Mouse (Mus musculus) cerebellum, postnatal 36 days (tissue): ENCODE data around the gene Cmtm1.
A peak's percentile ranks its signal among the peaks of the same experiment; 100 is the strongest.
"Not testable (repeated sequence)": the region's sequence is repeated elsewhere in the genome, so short reads cannot be mapped to it uniquely, and the experiment has no call there.

Experiments
- DNase-seq, 2 experiments: peaks; one replicate each; pipeline ENCODE4 v3.0.0; 2021 to 2022; ENCODE audit warnings: mixed read lengths in 2 of 2

Cmtm1 gene

DNA sequence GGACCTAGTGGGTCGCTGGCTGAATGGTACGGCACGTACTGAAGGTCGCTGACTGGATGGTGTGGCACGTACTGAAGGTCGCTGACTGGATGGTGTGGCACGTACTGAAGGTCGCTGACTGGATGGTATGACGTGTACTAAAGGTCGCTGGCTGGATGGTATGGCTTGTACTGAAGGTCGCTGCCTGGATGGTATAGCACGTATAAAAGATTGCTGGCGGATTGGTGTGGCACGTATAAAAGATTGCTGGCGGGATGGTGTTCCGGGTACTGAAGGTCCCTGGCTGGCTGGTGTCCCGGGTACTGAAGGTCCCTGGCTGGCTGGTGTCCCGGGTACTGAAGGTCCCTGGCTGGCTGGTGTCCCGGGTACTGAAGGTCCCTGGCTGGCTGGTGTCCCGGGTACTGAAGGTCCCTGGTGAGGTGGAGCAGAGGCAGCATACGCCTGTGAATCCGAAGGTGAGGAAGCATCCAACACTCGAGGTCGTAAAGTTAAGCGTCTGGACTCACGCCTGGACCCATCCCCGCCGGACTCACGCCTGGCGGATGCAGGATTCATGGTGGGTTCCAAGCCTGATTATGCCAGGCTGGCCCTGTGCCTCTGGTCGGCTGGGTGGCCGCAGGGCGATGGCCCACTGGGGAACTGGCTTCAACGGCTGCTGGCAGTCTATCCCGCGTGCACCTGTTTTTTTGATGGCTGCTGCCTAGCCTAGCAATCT lies at the start of gene Cmtm1, which contains the start of gene Gm45711:
TSS of gene Cmtm1 (minus strand) at position 705 of the 715 bp plus-strand sequence.
TSS of gene Gm45711 (minus strand) at position 641 of the 715 bp plus-strand sequence.
- DNase-seq: peak; percentile 25 to 29

DNA sequence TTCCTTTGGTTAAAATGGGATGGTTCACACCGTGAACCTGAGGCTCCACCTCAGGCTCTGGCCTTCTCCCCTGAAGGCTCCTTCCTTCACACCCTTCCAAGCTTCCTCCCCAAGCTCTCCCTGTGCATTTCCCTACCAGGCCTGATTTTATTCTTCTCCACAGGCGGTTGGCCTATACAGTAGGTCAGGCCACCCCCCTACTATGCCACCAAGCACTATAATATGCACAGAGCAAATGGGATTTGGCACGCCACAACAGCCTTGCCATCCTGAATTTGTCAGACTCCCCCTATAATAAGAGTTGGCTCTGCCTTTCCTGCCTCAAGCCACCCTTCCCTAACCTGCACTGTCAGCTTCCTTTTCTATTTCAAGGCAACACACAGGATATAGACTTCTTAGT lies 48.7 kb upstream of the Cmtm1 start:
- DNase-seq: no peak

DNA sequence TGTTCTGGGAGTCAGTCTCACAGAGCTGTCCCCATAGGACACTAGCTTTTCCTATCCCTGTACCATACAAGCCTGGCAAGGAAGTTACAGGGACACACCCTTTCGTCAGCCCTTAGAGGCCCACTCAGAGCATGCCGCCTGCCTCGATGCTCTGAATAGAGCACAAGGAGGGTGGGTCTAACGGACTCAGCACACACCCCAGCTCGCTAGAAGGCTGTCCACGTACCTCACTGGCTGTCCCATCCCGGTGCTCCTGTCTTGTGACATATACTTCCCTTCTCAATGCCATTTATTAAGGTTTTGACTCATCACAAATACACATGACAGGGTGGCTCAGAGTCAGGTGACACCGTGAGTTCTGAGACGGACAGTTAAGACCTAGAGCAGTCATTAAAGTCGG lies 44.6 kb upstream of the Cmtm1 start:
- no peak for DNase-seq

DNA sequence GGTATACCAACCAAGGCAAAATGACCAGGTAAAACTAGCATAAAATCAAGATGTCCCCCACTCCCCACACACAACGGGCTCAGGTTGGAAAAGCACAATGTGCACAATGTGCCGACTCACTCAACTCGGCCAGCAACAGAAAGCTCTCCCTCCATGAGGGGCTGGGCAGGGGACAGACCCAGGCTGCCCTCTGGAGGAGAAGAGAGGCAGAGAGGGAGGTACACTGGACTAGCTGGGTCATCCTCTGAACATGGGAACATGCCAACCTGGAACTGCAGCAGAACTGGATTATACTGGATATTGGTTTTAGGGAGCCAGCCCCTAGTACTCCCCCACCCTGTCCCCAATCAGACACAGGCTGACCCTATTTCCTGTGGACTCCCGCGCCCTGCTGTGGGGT lies 43.2 kb upstream of the Cmtm1 start:
- no peak for DNase-seq

DNA sequence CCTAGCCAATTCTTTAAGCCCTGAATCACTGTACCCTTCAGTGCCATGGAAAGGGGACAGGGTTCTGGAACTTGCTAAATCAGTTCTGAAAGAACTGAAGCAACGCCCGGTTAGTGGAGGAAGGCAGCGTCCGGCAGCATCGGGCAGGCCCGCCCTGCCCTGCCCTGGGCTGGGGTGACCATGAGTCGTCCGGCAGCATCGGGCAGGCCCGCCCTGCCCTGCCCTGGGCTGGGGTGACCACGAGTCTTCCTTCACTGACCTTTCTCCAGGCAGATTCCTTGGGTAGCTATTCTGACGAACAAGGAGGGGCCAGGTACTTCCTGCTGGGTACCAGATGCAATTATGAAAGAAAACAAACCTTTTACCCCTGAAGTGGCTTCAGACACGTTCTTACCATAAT lies 40.1 kb upstream of the Cmtm1 start:
- no peak for DNase-seq

DNA sequence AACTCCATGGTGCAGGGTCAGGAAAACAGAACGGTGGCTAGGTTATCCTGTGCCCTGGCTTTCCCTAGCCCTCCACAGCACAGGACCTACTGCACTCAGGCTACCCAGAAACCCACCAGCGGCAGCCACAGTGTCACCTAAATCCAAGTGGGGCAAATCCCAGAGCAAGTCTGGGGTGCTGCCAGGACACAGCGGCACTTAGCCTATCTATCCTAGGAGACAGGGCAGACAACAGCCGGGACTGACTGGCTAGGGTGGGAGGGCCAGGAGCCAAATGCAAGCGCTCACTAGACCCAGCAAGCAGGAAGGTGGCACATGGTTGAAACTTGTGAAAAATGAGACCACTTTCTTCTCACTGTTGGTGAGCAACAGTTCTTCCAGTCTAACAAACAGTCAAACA lies 39.0 kb upstream of the Cmtm1 start:
- no peak for DNase-seq

DNA sequence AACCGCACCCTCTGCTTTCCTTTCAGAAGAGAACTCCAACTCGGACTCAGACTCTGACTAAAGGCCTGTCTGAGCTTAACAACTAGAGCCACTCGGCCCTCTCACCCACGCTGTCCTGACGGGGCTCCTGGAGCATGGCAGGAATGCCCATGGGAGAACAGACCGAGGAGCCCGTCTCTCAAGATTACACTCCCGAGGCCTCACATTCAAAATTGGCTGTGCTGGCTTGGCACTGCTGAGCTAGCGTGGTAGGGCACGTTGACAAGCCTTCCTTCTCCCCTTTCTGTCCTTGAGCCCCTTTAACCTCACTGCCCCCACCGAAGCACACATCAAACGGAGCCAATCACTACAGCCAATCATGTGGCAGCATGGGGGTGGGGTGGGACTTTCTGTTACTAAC lies 36.8 kb upstream of the Cmtm1 start:
- DNase-seq: no peak

DNA sequence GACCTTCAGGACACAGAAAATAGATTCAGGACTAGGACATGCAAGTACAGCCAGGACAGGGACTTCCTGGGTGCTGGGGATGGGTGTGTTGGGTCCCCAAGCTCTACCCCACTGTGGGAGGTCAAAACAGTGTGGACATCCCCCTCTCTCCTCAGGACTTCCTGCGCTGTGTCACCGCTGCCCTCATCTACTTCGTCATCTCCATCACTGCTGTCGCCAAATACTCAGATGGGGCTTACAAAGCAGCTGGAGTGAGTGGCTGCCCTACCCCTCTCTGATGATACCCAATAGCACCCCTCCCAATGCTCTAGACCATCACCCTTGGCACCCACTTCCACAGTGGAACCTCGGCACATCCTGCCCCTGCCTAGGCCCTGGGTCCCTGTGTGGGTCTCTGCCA lies 34.7 kb upstream of the Cmtm1 start:
- no peak for DNase-seq

DNA sequence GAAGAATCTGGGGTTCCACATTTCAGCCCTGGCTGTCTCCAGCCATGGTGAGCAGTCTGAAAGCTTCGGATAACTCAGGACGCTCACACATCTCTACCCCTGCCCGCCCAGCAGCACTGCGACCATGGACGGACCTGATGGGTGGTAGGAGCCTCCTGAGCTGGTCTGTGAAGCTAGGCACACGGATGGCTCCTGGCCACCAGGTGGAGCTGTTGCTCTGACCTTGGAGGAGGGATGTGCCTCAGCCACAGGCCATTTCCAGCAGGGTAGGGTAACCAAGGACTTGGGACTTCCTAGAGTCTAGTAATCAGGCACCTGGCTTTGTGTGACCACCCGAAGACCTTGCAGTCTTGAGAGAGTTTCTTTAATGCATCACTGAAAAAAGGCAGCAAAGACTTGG lies 34.0 kb upstream of the Cmtm1 start:
- peak; percentile 91 to 94 for DNase-seq

DNA sequence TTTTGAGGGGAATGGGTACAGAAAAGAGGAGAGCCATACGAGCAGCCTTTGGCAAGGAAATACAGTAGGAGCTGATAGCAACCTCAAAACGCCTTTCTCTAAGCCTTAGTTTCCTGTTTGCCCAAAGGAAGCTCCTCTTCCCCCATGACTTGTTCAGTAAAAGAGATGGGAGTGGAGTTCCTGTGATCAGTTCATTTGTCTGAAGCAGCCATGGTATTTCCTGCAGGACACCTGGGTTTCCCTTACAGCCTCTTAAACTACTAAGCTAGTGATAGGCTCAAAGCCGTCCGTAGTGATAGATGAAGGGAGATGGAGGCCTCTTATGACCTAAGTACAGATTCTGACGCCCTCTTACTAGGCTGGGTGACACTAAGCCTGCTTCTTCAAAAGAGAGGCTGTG lies 32.5 kb upstream of the Cmtm1 start:
- no peak for DNase-seq

DNA sequence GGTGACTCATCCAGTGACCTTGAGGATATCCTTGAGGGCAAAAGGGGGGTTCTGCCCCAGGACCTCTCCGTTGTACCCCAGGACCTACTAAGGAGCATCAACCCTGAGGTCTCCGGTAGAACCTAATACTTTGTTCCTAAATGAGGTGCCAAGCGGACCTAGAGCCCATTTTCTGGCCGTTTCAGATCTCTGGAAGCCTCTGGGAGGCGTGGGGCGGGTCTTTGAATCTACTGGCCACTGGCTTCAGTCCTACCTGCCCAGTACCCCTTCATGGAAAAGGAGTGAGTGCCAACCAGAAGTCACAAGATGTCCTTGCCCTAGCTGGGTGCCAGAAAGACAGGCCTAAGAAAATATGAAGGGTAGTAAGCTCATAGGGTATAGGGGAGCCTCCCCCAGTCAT lies 31.7 kb upstream of the Cmtm1 start:
- no peak for DNase-seq

DNA sequence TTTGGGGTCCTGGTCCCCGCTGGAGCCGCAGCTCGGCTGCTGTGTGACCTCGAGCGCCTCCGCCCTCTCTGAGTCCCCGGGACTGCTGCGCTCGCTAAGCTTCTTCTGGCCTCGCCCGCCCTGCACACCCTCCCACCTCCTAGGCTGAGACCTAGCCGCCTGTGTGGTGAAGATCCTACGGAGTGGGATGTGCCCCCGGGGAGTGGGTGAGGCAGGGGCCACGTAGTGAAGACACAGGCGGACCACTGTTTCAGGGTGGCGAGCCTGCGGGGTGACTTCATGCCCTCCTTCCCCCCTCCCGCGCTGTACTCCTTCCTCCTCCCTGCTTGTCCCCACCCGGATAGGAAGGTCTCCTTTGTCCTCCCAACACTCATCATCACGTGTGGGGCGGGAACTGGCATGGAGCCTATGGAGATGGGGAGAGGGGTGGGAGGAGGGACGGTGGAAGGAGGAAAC lies 31.2 kb upstream of the Cmtm1 start:
- DNase-seq: no peak

DNA sequence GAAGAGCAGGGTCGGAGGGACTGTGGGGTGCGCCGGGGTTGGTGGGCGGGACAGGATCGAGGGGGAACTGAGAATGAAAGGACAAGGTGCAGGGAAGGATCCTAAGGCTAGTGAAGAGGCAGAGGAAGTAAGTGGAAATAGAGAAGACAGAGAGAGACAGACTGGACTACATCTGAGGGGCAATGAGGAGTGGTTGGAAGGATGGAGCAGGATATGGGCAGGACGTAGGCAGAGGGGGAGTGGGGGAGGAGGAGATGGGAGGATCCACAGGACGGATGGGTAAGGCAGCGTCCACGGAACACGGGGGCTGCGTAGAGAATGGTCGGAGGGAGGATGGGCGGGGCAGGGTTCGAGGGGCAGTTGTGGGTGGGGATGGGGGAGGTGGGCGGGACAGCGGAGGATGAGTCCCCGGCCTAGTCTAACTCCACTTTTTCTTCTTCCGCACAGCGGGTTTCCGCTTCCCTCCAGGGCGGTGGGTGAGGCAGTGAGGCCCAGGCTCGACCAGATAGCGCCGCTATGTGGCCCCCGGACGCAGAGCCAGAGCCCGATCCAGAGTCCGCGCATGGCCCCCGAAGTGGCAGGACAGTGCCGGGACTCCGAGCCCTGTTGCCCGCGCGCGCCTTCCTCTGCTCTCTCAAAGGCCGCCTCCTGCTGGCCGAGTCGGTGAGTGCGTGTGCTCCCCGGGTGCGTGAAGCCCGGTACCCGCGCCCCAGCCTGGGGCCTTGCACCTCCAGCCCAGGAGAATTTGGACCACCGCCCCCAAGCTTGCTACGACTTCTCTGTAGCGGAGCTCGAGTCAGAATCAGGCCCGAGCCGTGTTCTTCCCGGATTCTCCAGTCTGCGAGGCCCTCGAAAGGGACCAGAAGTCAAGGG lies 30.5 kb upstream of the Cmtm1 start:
- peak; percentile 48 to 62 for DNase-seq

DNA sequence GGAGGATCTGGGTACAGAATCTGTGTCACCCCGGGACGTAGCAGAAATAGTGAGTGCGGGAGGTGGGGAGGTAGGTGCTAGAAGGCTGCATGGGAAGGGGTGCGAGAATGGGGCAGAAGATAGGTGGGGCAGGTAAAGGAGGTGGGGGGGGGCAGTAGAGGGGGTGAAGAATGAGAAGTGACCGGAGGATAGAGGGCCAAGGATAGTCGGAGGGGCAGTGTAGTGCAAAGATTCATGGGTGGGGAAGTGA lies 30.0 kb upstream of the Cmtm1 start:
- DNase-seq: no peak

DNA sequence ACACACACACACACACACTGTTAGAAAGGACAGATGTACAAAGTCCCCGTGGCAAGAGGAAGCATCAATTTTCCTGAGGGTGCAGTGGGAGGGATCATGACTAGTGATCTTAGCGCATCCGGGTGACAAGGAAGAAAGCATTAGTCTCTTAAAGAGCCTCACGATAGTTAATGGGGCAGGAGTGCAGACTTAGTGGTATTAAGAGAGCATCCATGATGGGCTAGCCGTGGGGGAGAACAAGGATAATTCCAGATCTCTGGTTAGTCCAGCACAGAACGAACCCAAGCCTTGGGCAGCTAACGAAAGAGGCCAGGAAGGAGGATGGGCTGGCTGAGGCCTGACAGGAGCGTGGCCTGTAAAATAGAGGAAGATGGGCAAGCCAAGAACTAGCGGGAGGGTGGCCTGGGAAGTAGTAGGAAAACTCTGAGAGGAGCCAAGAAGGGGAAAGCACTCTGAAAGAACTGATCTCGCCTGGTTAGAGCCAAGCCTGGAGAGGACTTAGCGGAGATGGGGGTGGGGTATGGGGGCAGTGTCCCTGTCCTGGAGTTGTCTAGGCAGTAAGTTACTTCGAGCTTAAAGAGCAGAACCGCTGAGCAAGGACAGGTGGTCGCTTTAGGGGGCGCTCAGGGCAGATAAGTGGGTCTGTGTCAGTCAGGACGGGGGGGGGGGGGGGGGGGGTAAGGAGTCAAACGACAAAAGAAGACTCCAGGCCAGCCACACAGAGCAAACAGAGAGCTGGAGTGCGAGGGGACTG lies 29.5 kb upstream of the Cmtm1 start, which contains the start of gene Cmtm3:
TSS of gene Cmtm3 (plus strand) at position 182 of the 754 bp plus-strand sequence.
- DNase-seq: no peak

DNA sequence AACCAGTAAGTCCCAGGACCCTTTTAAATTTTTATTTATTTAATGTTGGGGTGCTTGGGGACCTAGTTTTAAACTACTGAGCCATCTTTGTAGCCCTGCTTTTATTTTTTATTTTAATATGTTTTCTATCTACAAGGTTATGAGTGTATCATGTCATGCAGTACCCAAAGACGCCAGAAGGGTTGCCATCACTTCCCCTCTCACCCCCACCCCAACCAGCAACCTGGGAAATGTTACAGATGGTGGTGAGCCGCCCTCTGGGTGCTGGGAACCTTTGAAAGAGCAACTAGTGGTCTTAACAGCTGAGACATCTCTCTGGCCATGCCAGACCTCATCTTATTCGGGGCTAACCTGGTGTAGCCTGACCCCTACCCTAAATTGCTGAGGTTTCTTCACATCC lies 27.9 kb upstream of the Cmtm1 start:
- no peak for DNase-seq

DNA sequence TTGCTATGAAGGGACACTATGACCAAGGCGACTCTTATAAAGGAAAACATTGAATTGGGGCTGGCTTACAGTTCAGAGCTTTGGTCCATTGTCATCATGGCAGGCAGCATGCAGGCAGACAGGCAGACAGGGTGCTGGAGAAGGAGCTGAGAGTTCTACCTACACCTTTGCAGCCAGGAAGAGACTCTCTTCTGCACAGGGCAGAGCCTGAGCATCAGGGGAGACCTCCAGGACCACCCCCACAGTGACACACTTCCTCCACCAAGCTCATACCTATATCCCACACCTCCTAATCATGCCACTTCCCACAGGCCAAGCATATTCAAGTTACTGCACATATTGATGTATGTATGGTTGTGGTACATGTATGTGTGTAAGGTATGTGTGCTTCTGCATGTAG lies 26.9 kb upstream of the Cmtm1 start:
- DNase-seq: no peak

DNA sequence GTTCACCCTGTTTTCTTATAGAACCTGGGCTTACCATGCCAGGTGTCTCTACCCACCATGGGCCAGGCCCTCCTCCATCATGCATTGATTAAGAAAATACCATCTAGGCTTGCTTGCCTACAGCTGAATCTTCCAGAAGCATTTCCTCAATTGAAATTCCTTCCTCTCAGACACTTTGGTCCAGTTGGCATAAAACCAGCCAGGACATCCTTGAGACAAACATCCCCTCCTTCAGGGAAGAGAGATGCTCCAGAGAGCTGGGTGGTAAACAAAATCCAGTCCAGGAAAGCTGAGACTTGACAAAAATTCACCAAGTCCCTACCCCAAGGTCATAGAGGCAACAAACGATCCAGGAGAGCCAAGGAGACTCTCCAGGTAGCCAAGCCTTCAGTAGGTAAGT lies 24.3 kb upstream of the Cmtm1 start:
- DNase-seq: no peak

DNA sequence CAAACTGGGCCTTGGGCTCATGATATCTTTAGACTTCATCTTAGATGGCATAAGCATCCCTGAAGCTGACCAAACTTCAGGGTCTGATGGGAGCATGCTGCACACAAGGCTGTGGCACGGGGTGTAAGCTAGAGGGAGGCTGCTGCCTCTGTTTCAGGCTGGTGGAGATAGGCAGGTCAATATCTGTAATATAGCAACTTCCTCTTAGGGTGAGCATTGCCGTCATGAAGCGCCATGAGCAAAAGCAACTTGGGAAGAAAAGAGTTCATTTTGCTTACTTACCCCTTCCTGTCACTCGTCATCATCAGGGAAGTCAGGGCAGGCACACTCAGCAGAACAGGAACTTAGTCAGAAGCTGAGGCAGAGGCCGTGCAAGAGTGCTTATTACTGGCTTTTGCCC lies 23.8 kb upstream of the Cmtm1 start:
- DNase-seq: no peak

DNA sequence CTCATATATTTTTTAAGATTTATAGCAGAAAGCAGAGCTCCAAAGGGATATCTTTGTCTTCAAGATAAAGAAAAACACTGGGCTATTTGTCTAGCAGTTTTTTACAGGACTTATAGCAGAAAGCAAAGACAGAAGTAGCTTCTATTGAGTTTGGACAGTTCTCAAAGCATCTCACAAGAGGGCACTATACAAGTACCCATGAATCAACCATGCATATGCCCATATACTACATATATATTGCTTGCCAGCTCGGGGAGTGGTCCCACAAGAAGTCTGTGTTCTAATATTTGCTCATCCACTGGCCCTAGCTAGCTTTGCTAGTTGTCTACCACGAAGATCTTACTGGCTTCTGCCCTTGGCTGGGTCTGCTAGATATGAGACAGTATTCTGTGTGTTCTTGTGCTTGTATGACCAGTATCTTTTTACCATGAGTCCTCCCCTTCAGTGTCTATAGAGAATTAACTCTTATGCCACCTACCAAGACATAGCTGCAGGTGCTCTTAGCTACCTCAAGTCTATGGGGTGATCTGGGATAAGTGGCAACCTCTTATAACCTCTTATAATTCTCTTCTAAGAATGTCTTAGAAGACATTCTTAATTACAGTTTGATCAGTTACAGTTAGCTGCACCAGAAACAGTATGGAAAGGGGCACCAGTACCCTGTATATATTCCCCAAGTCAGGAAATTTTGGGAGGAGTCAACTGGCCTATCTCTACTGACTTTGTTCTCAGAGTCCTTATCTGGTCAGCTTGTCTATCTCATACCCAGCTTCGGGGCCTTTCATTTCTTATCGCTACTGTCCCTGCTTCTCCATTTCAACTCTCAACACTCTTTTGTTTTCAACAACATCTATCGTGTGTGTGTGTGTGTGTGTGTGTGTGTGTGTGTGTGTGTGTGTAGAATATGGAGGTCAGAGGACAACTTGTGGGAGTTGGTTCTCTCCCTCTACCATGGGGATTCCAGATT lies 23.0 kb upstream of the Cmtm1 start:
- DNase-seq: no peak

DNA sequence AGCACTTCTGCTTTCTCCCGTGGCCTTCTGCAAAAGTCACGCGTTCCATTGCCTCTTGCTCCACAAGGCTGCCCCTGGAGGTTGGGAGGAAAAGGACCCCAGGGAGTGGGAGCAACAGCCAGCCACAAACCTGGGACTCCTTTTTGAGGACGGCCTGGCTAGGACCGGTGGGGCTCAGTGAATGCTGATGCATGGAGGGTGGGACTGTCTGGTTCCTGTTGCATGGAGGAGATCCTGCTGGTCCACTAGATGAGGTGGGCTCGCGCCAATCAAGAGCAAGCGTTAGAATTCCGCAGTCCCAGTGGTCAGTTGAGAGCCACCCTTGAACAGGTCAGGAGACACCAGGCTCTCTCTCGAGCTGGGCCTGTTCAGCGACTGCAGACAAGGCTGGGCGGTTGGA lies 12.0 kb upstream of the Cmtm1 start, which contains the start of gene Cmtm2b:
TSS of gene Cmtm2b (plus strand) at position 301 of the 400 bp plus-strand sequence.
- DNase-seq: not testable (repeated sequence)

DNA sequence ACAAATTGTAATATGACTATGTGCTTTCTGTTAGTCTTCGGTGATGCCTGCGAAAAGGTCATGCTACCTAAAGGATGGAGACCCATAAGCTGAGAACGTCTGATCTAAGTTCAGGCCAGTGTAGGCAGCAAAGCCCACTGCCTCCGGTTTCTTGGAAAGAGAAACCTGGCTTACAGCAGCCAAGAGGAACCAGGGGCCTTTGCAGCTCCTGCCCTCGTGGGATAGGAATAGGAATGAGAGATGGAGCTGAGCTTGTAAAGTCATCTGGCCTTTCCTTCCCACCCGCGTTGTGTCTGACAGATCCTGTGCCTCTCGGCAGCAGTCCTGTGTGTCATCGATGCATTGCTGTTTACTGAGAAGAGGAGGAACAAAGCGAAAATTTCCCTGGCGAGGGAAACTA lies 11.3 kb upstream of the Cmtm1 start, which contains the start of gene Gm11020:
TSS of gene Gm11020 (plus strand) at position 301 of the 400 bp plus-strand sequence.
- DNase-seq: not testable (repeated sequence)
